Mouse (Mus musculus) liver, embryonic 14.5 days (tissue): ENCODE data around the gene Slc37a1.

Experiments used
- CTCF ChIP-seq: IDR thresholded peaks from 2 replicates; pipeline ENCODE4 v1.5.1; 2016; ENCODE audit warnings: antibody characterized with exemption, low read depth, control low read depth
- EP300 ChIP-seq: IDR thresholded peaks from 2 replicates; pipeline ENCODE4 v1.6.1; 2016; ENCODE audit warnings: antibody characterized with exemption, low read depth

DNA sequence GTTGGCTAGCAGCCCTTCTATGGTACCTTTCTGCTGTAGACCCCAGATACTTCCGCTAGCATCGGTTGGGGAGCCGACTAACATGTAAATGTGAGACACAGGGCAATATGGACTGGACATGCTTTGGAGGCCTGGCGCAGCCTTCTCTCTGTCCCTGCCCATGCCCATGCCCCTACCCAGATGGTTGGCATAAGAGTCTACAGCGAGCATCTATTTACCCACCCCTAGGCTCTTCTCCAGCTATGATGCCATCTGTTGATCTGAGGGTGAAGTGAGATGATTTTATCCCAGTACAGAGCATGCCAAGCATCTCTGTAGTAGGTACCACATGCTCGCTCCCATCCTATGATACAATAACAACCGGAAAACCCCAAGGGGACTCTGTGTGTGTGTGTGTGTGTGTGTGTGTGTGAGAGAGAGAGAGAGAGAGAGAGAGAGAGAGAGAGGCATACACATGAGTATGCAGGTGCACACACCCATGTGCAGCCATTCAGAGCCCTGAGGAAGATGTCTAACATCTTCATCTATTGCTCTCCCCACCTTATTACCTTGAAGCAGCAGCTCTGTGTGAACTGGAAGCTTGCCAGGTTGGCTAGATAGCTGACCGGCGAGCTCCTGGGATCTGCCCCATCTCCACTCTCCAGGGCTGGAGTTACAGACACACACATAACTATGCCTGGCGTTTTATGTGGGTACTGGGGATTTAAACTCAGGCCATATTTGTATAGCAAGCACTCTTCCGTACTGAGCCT lies 48.1 kb downstream of the Slc37a1 start:
- TF ChIP-seq CTCF (no peak), EP300 (no peak)
